Mouse (Mus musculus) stomach, postnatal 0 days (tissue): ENCODE results near the gene Vcam1. TPM values are rescaled to one million over a fixed set of nuclear protein-coding genes. Genes with fewer than 3 reads are reported as not detected.

ENCODE experiments used
- ATAC-seq: fragments of 200-750 bp; cut with Nextera tagmentation; 2 replicates; pipeline ENCODE4 v1.8.0; 2017; ENCODE audit not compliant: low FRiP score, low TSS enrichment
- DNase-seq: peaks from one replicate; pipeline ENCODE4 v3.0.0-alpha.2; 2016; ENCODE audit warnings: low spot score
- H3K27ac ChIP-seq: fragments of 300-500 bp; sonication (generic); replicated peaks from 2 replicates; pipeline ENCODE4 v1.5.1; 2014; ENCODE audit warnings: mild to moderate bottlenecking, control low read depth
- H3K27me3 ChIP-seq: fragments of 300-500 bp; sonication (generic); 2 replicates; pipeline ENCODE4 v1.6.1; 2014; ENCODE audit warnings: low read length; ENCODE audit not compliant: control insufficient read depth, insufficient read depth
- H3K36me3 ChIP-seq: fragments of 300-500 bp; sonication (generic); 2 replicates; pipeline ENCODE4 v1.6.1; 2014; ENCODE audit warnings: low read length, mixed read lengths; ENCODE audit not compliant: control insufficient read depth, insufficient read depth
- H3K4me1 ChIP-seq: fragments of 300-500 bp; sonication (generic); replicated peaks from 2 replicates; pipeline ENCODE4 v1.6.1; 2014; ENCODE audit warnings: antibody characterized with exemption; ENCODE audit not compliant: control insufficient read depth, insufficient read depth
- H3K4me2 ChIP-seq: fragments of 300-500 bp; sonication (generic); replicated peaks from 2 replicates; pipeline ENCODE4 v1.6.1; 2014; ENCODE audit warnings: low read depth, mild to moderate bottlenecking, control low read depth, moderate library complexity
- H3K4me3 ChIP-seq: fragments of 300-500 bp; sonication (generic); 2 replicates; pipeline ENCODE4 v1.5.1; 2014; ENCODE audit warnings: low read depth, low read length, control low read depth
- H3K9ac ChIP-seq: fragments of 300-500 bp; sonication (generic); 2 replicates; pipeline ENCODE4 v1.6.1; 2014; ENCODE audit warnings: mild to moderate bottlenecking, low read length, control low read depth, mixed read lengths
- H3K9me3 ChIP-seq: fragments of 300-500 bp; sonication (generic); 2 replicates; pipeline ENCODE4 v1.6.1; 2016; ENCODE audit warnings: low read length; ENCODE audit not compliant: control insufficient read depth
- CTCF ChIP-seq: IDR thresholded peaks from 2 replicates; pipeline ENCODE4 v1.5.1; 2016; ENCODE audit warnings: antibody characterized with exemption, low read depth, mild to moderate bottlenecking, moderate library complexity
- EP300 ChIP-seq: optimal IDR thresholded peaks from 2 replicates; pipeline ENCODE3; 2016; ENCODE audit warnings: antibody characterized with exemption
- WGBS: fragments of 180-500 bp; shearing (Covaris S2); extraction: QIAGEN DNeasy Blood & Tissue Kit; methylation state at CpG from one replicate; pipeline ENCODE4 v1.1.7; 2014; 5-methylcytosine and 5-hydroxymethylcytosine counted together
- polyA plus RNA-seq: library from polyadenylated mRNA; unstranded; fragments of >200 nt; fragmentation: Nextera tagmentation; extraction: Ambion mirVana; gene quantifications from 2 replicates; pipeline ENCODE4 v1.2.1, GENCODE M21; 2015

The Vcam1 gene
- polyA plus RNA-seq, 1 experiment from 2014 or later: 17.3 TPM

GRCm38 (mm10) chr3:116104866-116105647 is 24.4 kb downstream of the Vcam1 start:
- H3K4me2 ChIP-seq: peak overlapping the region; percentile 31
- H3K9ac ChIP-seq: no peak overlapping the region
- no peaks in the 10 kb centered on the region for H3K36me3 ChIP-seq
- WGBS: 27% methylated on average over 21 of the region's 21 CpGs
- no peak overlapping the region for H3K4me3 ChIP-seq
- DNase-seq (peak; percentile 56), ATAC-seq (0 out of 2 replicates have a peak, but pooled peaks have one; percentile 24)
- TF ChIP-seq CTCF (no peak), EP300 (no peak)
- H3K27ac ChIP-seq: no peak overlapping the region
- H3K4me1 ChIP-seq: no peaks in the 10 kb centered on the region
- no peaks in the 10 kb centered on the region for H3K27me3 ChIP-seq
- no peaks in the 10 kb centered on the region for H3K9me3 ChIP-seq

GRCm38 (mm10) chr3:116104270-116104669 is 25.2 kb downstream of the Vcam1 start:
- no peaks in the 10 kb centered on the region for H3K36me3 ChIP-seq
- DNase-seq (no peak), ATAC-seq (no peak)
- H3K9ac ChIP-seq: no peak overlapping the region
- H3K4me1 ChIP-seq: no peaks in the 10 kb centered on the region
- WGBS: 55% methylated on average over 4 of the region's 4 CpGs
- H3K27me3 ChIP-seq: no peaks in the 10 kb centered on the region
- H3K27ac ChIP-seq: no peak overlapping the region
- H3K4me3 ChIP-seq: no peak overlapping the region
- TF ChIP-seq CTCF (no peak), EP300 (no peak)
- H3K9me3 ChIP-seq: no peaks in the 10 kb centered on the region
- no peak overlapping the region for H3K4me2 ChIP-seq

GRCm38 (mm10) chr3:116100850-116101249 is 28.6 kb downstream of the Vcam1 start:
- Histone ChIP-seq H3K9me3 (no peaks in the 10 kb centered on the region), H3K4me1 (no peaks in the 10 kb centered on the region), H3K36me3 (no peaks in the 10 kb centered on the region), H3K4me3 (no peak overlapping the region), H3K27ac (no peak overlapping the region), H3K4me2 (no peak overlapping the region), H3K27me3 (no peaks in the 10 kb centered on the region), H3K9ac (no peak overlapping the region)
- no peak for TF ChIP-seq EP300
- no peak for TF ChIP-seq CTCF
- no peak for ATAC-seq
- WGBS: 49% methylated on average over 1 of the region's 1 CpGs
- no peak for DNase-seq

- TF ChIP-seq CTCF (no peak), EP300 (no peak)
- DNase-seq (no peak), ATAC-seq (no peak)
Observed at GRCm38 (mm10) chr3:116095934-116096333, 33.6 kb downstream of the Vcam1 start.

GRCm38 (mm10) chr3:116095312-116095711 is 34.2 kb downstream of the Vcam1 start:
- no peaks in the 10 kb centered on the region for H3K36me3 ChIP-seq
- DNase-seq (no peak), ATAC-seq (no peak)
- 88% methylated on average over 4 of the region's 4 CpGs for WGBS
- TF ChIP-seq EP300 (no peak), CTCF (no peak)
- H3K9me3 ChIP-seq: no peaks in the 10 kb centered on the region
- H3K27ac ChIP-seq: no peak overlapping the region
- no peaks in the 10 kb centered on the region for H3K27me3 ChIP-seq
- H3K4me3 ChIP-seq: no peak overlapping the region
- H3K9ac ChIP-seq: no peak overlapping the region
- H3K4me2 ChIP-seq: no peak overlapping the region
- H3K4me1 ChIP-seq: no peaks in the 10 kb centered on the region

More at GRCm38 (mm10) chr3:116095934-116096333, 33.6 kb downstream of the Vcam1 start:
- H3K9me3 ChIP-seq: no peaks in the 10 kb centered on the region
- no peak overlapping the region for H3K4me3 ChIP-seq
- no peak overlapping the region for H3K9ac ChIP-seq
- H3K27ac ChIP-seq: no peak overlapping the region
- no peaks in the 10 kb centered on the region for H3K4me1 ChIP-seq
- 50% methylated on average over 3 of the region's 3 CpGs for WGBS
- no peaks in the 10 kb centered on the region for H3K27me3 ChIP-seq
- no peaks in the 10 kb centered on the region for H3K36me3 ChIP-seq
- H3K4me2 ChIP-seq: no peak overlapping the region

- Histone ChIP-seq H3K4me2 (no peak overlapping the region), H3K27me3 (no peaks in the 10 kb centered on the region), H3K9me3 (no peaks in the 10 kb centered on the region), H3K4me3 (no peak overlapping the region), H3K9ac (no peak overlapping the region), H3K27ac (no peak overlapping the region), H3K4me1 (no peaks in the 10 kb centered on the region), H3K36me3 (no peaks in the 10 kb centered on the region)
- 87% methylated on average over 1 of the region's 1 CpGs for WGBS
- TF ChIP-seq EP300: no peak
- TF ChIP-seq CTCF: no peak
- ATAC-seq (no peak), DNase-seq (no peak)
Observed at GRCm38 (mm10) chr3:116094886-116095285, 34.6 kb downstream of the Vcam1 start.
